Mouse (Mus musculus): ENCODE results near the gene Tectb. TPM values are rescaled to one million over a fixed set of nuclear protein-coding genes. Genes with fewer than 3 reads are reported as not detected.
"Not testable (repeated sequence)": the region's sequence is repeated elsewhere in the genome, so short reads cannot be mapped to it uniquely, and the experiment has no call there.

Gene Tectb
- polyA plus RNA-seq, 1 experiment from 2014 or later, result not detected

GRCm38 (mm10) chr19:55147568-55147967 lies 33.0 kb upstream of the Tectb start:
- Histone ChIP-seq H3K27me3 (replicated peaks) (no peaks in the 10 kb centered on the region), H3K4me1 (peaks cover 13% of the 10 kb centered on the region), H3K4me2 (replicated peaks) (no peak overlapping the region), H3K9ac (no peak overlapping the region), H3K4me3 (no peak overlapping the region), H3K36me3 (no peaks in the 10 kb centered on the region), H3K27ac (no peak overlapping the region), H3K9me3 (no peaks in the 10 kb centered on the region)
- no peak for ATAC-seq (ENCODE audit: low FRiP score, low read depth)
- 85% methylated on average over 9 of the region's 9 CpGs for WGBS

GRCm38 (mm10) chr19:55148109-55148508 lies 32.4 kb upstream of the Tectb start:
- H3K9ac ChIP-seq, result no peak overlapping the region
- no peaks in the 10 kb centered on the region for H3K27me3 ChIP-seq (replicated peaks)
- no peak overlapping the region for H3K27ac ChIP-seq
- WGBS, result 90% methylated on average over 6 of the region's 6 CpGs
- no peak overlapping the region for H3K4me2 ChIP-seq (replicated peaks)
- ATAC-seq (ENCODE audit: low FRiP score, low read depth), result no peak
- H3K4me1 ChIP-seq, result peaks cover 13% of the 10 kb centered on the region
- no peak overlapping the region for H3K4me3 ChIP-seq
- no peaks in the 10 kb centered on the region for H3K9me3 ChIP-seq
- no peaks in the 10 kb centered on the region for H3K36me3 ChIP-seq

- H3K9ac ChIP-seq, result no peak overlapping the region
- H3K27ac ChIP-seq, result no peak overlapping the region
- no peaks in the 10 kb centered on the region for H3K36me3 ChIP-seq
- H3K4me2 ChIP-seq (replicated peaks), result no peak overlapping the region
- H3K4me3 ChIP-seq, result no peak overlapping the region
- 79% methylated on average over 6 of the region's 6 CpGs for WGBS
- no peaks in the 10 kb centered on the region for H3K9me3 ChIP-seq
- ATAC-seq (ENCODE audit: low FRiP score, low read depth), result no peak
- no peaks in the 10 kb centered on the region for H3K27me3 ChIP-seq (replicated peaks)
- H3K4me1 ChIP-seq, result peaks cover under 1% of the 10 kb centered on the region; the same call in 1 of the 2 replicates
These were observed 30.9 kb upstream of the Tectb start for GRCm38 (mm10) chr19:55149646-55150045.

- not testable (repeated sequence) for ATAC-seq (ENCODE audit: low FRiP score, low read depth); H3K4me2 ChIP-seq (replicated peaks); H3K27me3 ChIP-seq (replicated peaks); H3K27ac ChIP-seq; H3K36me3 ChIP-seq; H3K9ac ChIP-seq; H3K9me3 ChIP-seq; H3K4me1 ChIP-seq; H3K4me3 ChIP-seq
- WGBS, result 74% methylated on average over 6 of the region's 6 CpGs
These were observed 28.3 kb upstream of the Tectb start for GRCm38 (mm10) chr19:55152274-55152673.

GRCm38 (mm10) chr19:55152983-55153382 lies 27.6 kb upstream of the Tectb start:
- Histone ChIP-seq H3K9me3 (no peaks in the 10 kb centered on the region), H3K4me2 (replicated peaks) (no peak overlapping the region), H3K4me1 (no peaks in the 10 kb centered on the region), H3K36me3 (no peaks in the 10 kb centered on the region), H3K4me3 (no peak overlapping the region), H3K9ac (no peak overlapping the region), H3K27ac (no peak overlapping the region), H3K27me3 (replicated peaks) (no peaks in the 10 kb centered on the region)
- WGBS, result 91% methylated on average over 6 of the region's 6 CpGs
- ATAC-seq (ENCODE audit: low FRiP score, low read depth), result no peak

- Histone ChIP-seq H3K27me3 (replicated peaks) (no peaks in the 10 kb centered on the region), H3K4me2 (replicated peaks) (no peak overlapping the region), H3K9me3 (no peaks in the 10 kb centered on the region), H3K9ac (no peak overlapping the region), H3K36me3 (no peaks in the 10 kb centered on the region), H3K4me1 (no peaks in the 10 kb centered on the region), H3K4me3 (no peak overlapping the region), H3K27ac (no peak overlapping the region)
- WGBS, result 87% methylated on average over 7 of the region's 7 CpGs
- ATAC-seq (ENCODE audit: low FRiP score, low read depth), result no peak
These were observed 23.5 kb upstream of the Tectb start for GRCm38 (mm10) chr19:55157029-55157428.

- Histone ChIP-seq H3K9me3 (no peaks in the 10 kb centered on the region), H3K4me3 (no peak overlapping the region), H3K27me3 (replicated peaks) (no peaks in the 10 kb centered on the region), H3K36me3 (no peaks in the 10 kb centered on the region), H3K27ac (no peak overlapping the region), H3K9ac (no peak overlapping the region), H3K4me2 (replicated peaks) (no peak overlapping the region), H3K4me1 (no peaks in the 10 kb centered on the region)
- 74% methylated on average over 8 of the region's 8 CpGs for WGBS
- ATAC-seq (ENCODE audit: low FRiP score, low read depth), result no peak
These were observed 21.9 kb upstream of the Tectb start for GRCm38 (mm10) chr19:55158606-55159005.

GRCm38 (mm10) chr19:55159826-55160225 lies 20.7 kb upstream of the Tectb start:
- no peak overlapping the region for H3K4me2 ChIP-seq (replicated peaks)
- H3K4me3 ChIP-seq, result no peak overlapping the region
- H3K9ac ChIP-seq, result no peak overlapping the region
- H3K9me3 ChIP-seq, result no peaks in the 10 kb centered on the region
- no peak for ATAC-seq (ENCODE audit: low FRiP score, low read depth)
- no peaks in the 10 kb centered on the region for H3K27me3 ChIP-seq (replicated peaks)
- H3K4me1 ChIP-seq, result no peaks in the 10 kb centered on the region
- WGBS, result 84% methylated on average over 6 of the region's 6 CpGs
- H3K36me3 ChIP-seq, result no peaks in the 10 kb centered on the region
- no peak overlapping the region for H3K27ac ChIP-seq

- Histone ChIP-seq H3K9ac (no peak overlapping the region), H3K4me1 (no peaks in the 10 kb centered on the region), H3K4me3 (no peak overlapping the region), H3K27me3 (replicated peaks) (no peaks in the 10 kb centered on the region), H3K9me3 (no peaks in the 10 kb centered on the region), H3K4me2 (replicated peaks) (no peak overlapping the region), H3K27ac (no peak overlapping the region), H3K36me3 (no peaks in the 10 kb centered on the region)
- no peak for ATAC-seq (ENCODE audit: low FRiP score, low read depth)
- 77% methylated on average over 4 of the region's 4 CpGs for WGBS
These were observed 18.3 kb upstream of the Tectb start for GRCm38 (mm10) chr19:55162271-55162670.

- Histone ChIP-seq H3K4me2 (replicated peaks) (no peak overlapping the region), H3K36me3 (no peaks in the 10 kb centered on the region), H3K4me1 (no peaks in the 10 kb centered on the region), H3K9me3 (no peaks in the 10 kb centered on the region), H3K9ac (no peak overlapping the region), H3K4me3 (no peak overlapping the region), H3K27me3 (replicated peaks) (no peaks in the 10 kb centered on the region), H3K27ac (no peak overlapping the region)
- no peak for ATAC-seq (ENCODE audit: low FRiP score, low read depth)
- 85% methylated on average over 1 of the region's 1 CpGs for WGBS
These were observed 16.4 kb upstream of the Tectb start for GRCm38 (mm10) chr19:55164162-55164561.

- Histone ChIP-seq H3K4me3 (no peak overlapping the region), H3K36me3 (no peaks in the 10 kb centered on the region), H3K27me3 (replicated peaks) (no peaks in the 10 kb centered on the region), H3K9me3 (0 out of 2 replicates have a peak, but pooled peaks cover 6% of the 10 kb centered on the region), H3K4me1 (no peaks in the 10 kb centered on the region), H3K9ac (no peak overlapping the region), H3K27ac (no peak overlapping the region), H3K4me2 (replicated peaks) (no peak overlapping the region)
- no peak for ATAC-seq (ENCODE audit: low FRiP score, low read depth)
- 85% methylated on average over 1 of the region's 1 CpGs for WGBS
These were observed 15.2 kb upstream of the Tectb start for GRCm38 (mm10) chr19:55165183-55165865.

GRCm38 (mm10) chr19:55165954-55166353 lies 14.6 kb upstream of the Tectb start:
- 0 out of 2 replicates have a peak, but pooled peaks cover 10% of the 10 kb centered on the region for H3K9me3 ChIP-seq
- H3K27me3 ChIP-seq (replicated peaks), result no peaks in the 10 kb centered on the region
- ATAC-seq (ENCODE audit: low FRiP score, low read depth), result no peak
- no peaks in the 10 kb centered on the region for H3K36me3 ChIP-seq
- H3K4me1 ChIP-seq, result no peaks in the 10 kb centered on the region
- WGBS, result 83% methylated on average over 4 of the region's 4 CpGs
- no peak overlapping the region for H3K27ac ChIP-seq
- H3K9ac ChIP-seq, result no peak overlapping the region
- no peak overlapping the region for H3K4me2 ChIP-seq (replicated peaks)
- no peak overlapping the region for H3K4me3 ChIP-seq

GRCm38 (mm10) chr19:55166741-55167140 lies 13.8 kb upstream of the Tectb start:
- Histone ChIP-seq H3K4me2 (replicated peaks) (no peak overlapping the region), H3K36me3 (no peaks in the 10 kb centered on the region), H3K9me3 (0 out of 2 replicates have a peak, but pooled peaks cover 10% of the 10 kb centered on the region), H3K4me3 (no peak overlapping the region), H3K9ac (no peak overlapping the region), H3K27me3 (replicated peaks) (no peaks in the 10 kb centered on the region), H3K27ac (no peak overlapping the region), H3K4me1 (no peaks in the 10 kb centered on the region)
- whole genome bisulfite sequencing, result 93% methylated on average over 2 of the region's 2 CpGs
- no peak for ATAC-seq (ENCODE audit: low FRiP score, low read depth)

All from neural tube, embryonic 12.5 days (tissue).